Mouse (Mus musculus): ENCODE results near the gene Dguok.

GRCm38 (mm10) chr6:83438584-83438983, 68.2 kb downstream of the Dguok start:
- TF ChIP-seq CTCF (IDR thresholded peaks at IDR 0.05; ENCODE audit: insufficient read depth, low read length) (no peak), POLR2A (IDR thresholded peaks at IDR 0.05; ENCODE audit: borderline replicate concordance, extremely low read depth, low read depth, low read length) (no peak)

Measured in lung, adult 2 months (tissue).